Mouse (Mus musculus): ENCODE measurements around the gene Efcab14. TPM values are rescaled to one million over a fixed set of nuclear protein-coding genes. Genes with fewer than 3 reads are reported as not detected.

Efcab14 gene
- polyA plus RNA-seq, 1 experiment from 2014 or later: 46.1 TPM

GRCm38 (mm10) chr4:115820944-115821343 is 83.4 kb downstream of the Efcab14 start:
- Histone ChIP-seq H3K4me2 (ENCODE audit: low read length) (no peak overlapping the region), H3K9me3 (ENCODE audit: control insufficient read depth, low read length) (no peaks in the 10 kb centered on the region), H3K9ac (ENCODE audit: low read length) (no peak overlapping the region), H3K4me3 (ENCODE audit: low read depth, low read length) (no peak overlapping the region), H3K27me3 (replicated peaks; ENCODE audit: control insufficient read depth, insufficient read depth, low read length) (no peaks in the 10 kb centered on the region), H3K36me3 (ENCODE audit: control insufficient read depth, insufficient read depth, low read length) (0 out of 2 replicates have a peak, but pooled peaks cover 3% of the 10 kb centered on the region), H3K27ac (ENCODE audit: low read depth) (no peak overlapping the region), H3K4me1 (replicated peaks; ENCODE audit: control insufficient read depth, insufficient read depth, low read length) (no peaks in the 10 kb centered on the region)
- DNase-seq (ENCODE audit: low spot score) (no peak), ATAC-seq (replicated peaks; ENCODE audit: low FRiP score, low TSS enrichment, low read depth) (no peak)
- WGBS: 54% methylated on average over 3 of the region's 3 CpGs

GRCm38 (mm10) chr4:115821431-115821830 is 83.9 kb downstream of the Efcab14 start:
- 0 out of 2 replicates have a peak, but pooled peaks cover 2% of the 10 kb centered on the region for H3K36me3 ChIP-seq (ENCODE audit: control insufficient read depth, insufficient read depth, low read length)
- no peaks in the 10 kb centered on the region for H3K4me1 ChIP-seq (replicated peaks; ENCODE audit: control insufficient read depth, insufficient read depth, low read length)
- H3K4me2 ChIP-seq (ENCODE audit: low read length): no peak overlapping the region
- H3K27ac ChIP-seq (ENCODE audit: low read depth): no peak overlapping the region
- H3K4me3 ChIP-seq (ENCODE audit: low read depth, low read length): no peak overlapping the region
- DNase-seq (ENCODE audit: low spot score) (no peak), ATAC-seq (replicated peaks; ENCODE audit: low FRiP score, low TSS enrichment, low read depth) (no peak)
- no peak overlapping the region for H3K9ac ChIP-seq (ENCODE audit: low read length)
- no peaks in the 10 kb centered on the region for H3K27me3 ChIP-seq (replicated peaks; ENCODE audit: control insufficient read depth, insufficient read depth, low read length)
- no peaks in the 10 kb centered on the region for H3K9me3 ChIP-seq (ENCODE audit: control insufficient read depth, low read length)

GRCm38 (mm10) chr4:115821928-115822327 is 84.4 kb downstream of the Efcab14 start:
- no peak overlapping the region for H3K27ac ChIP-seq (ENCODE audit: low read depth)
- H3K4me2 ChIP-seq (ENCODE audit: low read length): no peak overlapping the region
- H3K9ac ChIP-seq (ENCODE audit: low read length): no peak overlapping the region
- ATAC-seq (replicated peaks; ENCODE audit: low FRiP score, low TSS enrichment, low read depth) (no peak), DNase-seq (ENCODE audit: low spot score) (no peak)
- 71% methylated on average over 3 of the region's 3 CpGs for WGBS
- no peaks in the 10 kb centered on the region for H3K36me3 ChIP-seq (ENCODE audit: control insufficient read depth, insufficient read depth, low read length)
- H3K9me3 ChIP-seq (ENCODE audit: control insufficient read depth, low read length): no peaks in the 10 kb centered on the region
- H3K4me3 ChIP-seq (ENCODE audit: low read depth, low read length): no peak overlapping the region
- H3K27me3 ChIP-seq (replicated peaks; ENCODE audit: control insufficient read depth, insufficient read depth, low read length): no peaks in the 10 kb centered on the region
- no peaks in the 10 kb centered on the region for H3K4me1 ChIP-seq (replicated peaks; ENCODE audit: control insufficient read depth, insufficient read depth, low read length)

GRCm38 (mm10) chr4:115824178-115824577 is 86.6 kb downstream of the Efcab14 start:
- H3K4me2 ChIP-seq (ENCODE audit: low read length): no peak overlapping the region
- H3K4me3 ChIP-seq (ENCODE audit: low read depth, low read length): no peak overlapping the region
- no peak for DNase-seq (ENCODE audit: low spot score)
- 87% methylated on average over 2 of the region's 2 CpGs for WGBS
- H3K9ac ChIP-seq (ENCODE audit: low read length): no peak overlapping the region
- ATAC-seq (replicated peaks; ENCODE audit: low FRiP score, low TSS enrichment, low read depth): no peak
- H3K27ac ChIP-seq (ENCODE audit: low read depth): no peak overlapping the region
- H3K4me1 ChIP-seq (replicated peaks; ENCODE audit: control insufficient read depth, insufficient read depth, low read length): no peaks in the 10 kb centered on the region; the same call in 1 of the 2 replicates
- no peaks in the 10 kb centered on the region for H3K36me3 ChIP-seq (ENCODE audit: control insufficient read depth, insufficient read depth, low read length)
- no peaks in the 10 kb centered on the region for H3K9me3 ChIP-seq (ENCODE audit: control insufficient read depth, low read length)
- H3K27me3 ChIP-seq (replicated peaks; ENCODE audit: control insufficient read depth, insufficient read depth, low read length): no peaks in the 10 kb centered on the region

GRCm38 (mm10) chr4:115825271-115825670 is 87.7 kb downstream of the Efcab14 start:
- WGBS: 74% methylated on average over 2 of the region's 2 CpGs
- Histone ChIP-seq H3K36me3 (ENCODE audit: control insufficient read depth, insufficient read depth, low read length) (no peaks in the 10 kb centered on the region), H3K9ac (ENCODE audit: low read length) (no peak overlapping the region), H3K4me1 (replicated peaks; ENCODE audit: control insufficient read depth, insufficient read depth, low read length) (no peaks in the 10 kb centered on the region; the same call in 1 of the 2 replicates), H3K9me3 (ENCODE audit: control insufficient read depth, low read length) (no peaks in the 10 kb centered on the region), H3K27me3 (replicated peaks; ENCODE audit: control insufficient read depth, insufficient read depth, low read length) (no peaks in the 10 kb centered on the region), H3K4me2 (ENCODE audit: low read length) (no peak overlapping the region), H3K4me3 (ENCODE audit: low read depth, low read length) (no peak overlapping the region), H3K27ac (ENCODE audit: low read depth) (no peak overlapping the region)
- ATAC-seq (replicated peaks; ENCODE audit: low FRiP score, low TSS enrichment, low read depth) (no peak), DNase-seq (ENCODE audit: low spot score) (no peak)

Other genes with a start within 250 kb of the Efcab14 start
- not detected in 2 replicates for gene Cyp4a14, start 241.6 kb upstream of the Efcab14 start, polyA plus RNA-seq (2014; fragmentation: Nextera tagmentation; extraction: Ambion mirVana)
- gene Cyp4a10, start 219.5 kb upstream of the Efcab14 start, polyA plus RNA-seq (2014; fragmentation: Nextera tagmentation; extraction: Ambion mirVana): not detected in 2 replicates
- not detected in 2 replicates for gene Cyp4a31, start 174.1 kb upstream of the Efcab14 start, polyA plus RNA-seq (2014; fragmentation: Nextera tagmentation; extraction: Ambion mirVana)
- not detected in 2 replicates for gene Cyp4a32, start 136.8 kb upstream of the Efcab14 start, polyA plus RNA-seq (2014; fragmentation: Nextera tagmentation; extraction: Ambion mirVana)
- gene Cyp4b1, start 90.0 kb upstream of the Efcab14 start, polyA plus RNA-seq (2014; fragmentation: Nextera tagmentation; extraction: Ambion mirVana): 1.7 and 2.6 TPM in 2 replicates
- 0.39 TPM in 2 replicates for gene Tex38, start 43.3 kb downstream of the Efcab14 start, polyA plus RNA-seq (2014; fragmentation: Nextera tagmentation; extraction: Ambion mirVana)
- gene Atpaf1, start 47.1 kb downstream of the Efcab14 start, polyA plus RNA-seq (2014; fragmentation: Nextera tagmentation; extraction: Ambion mirVana): 62.7 and 73.0 TPM in 2 replicates
- 10.7 and 13.4 TPM in 2 replicates for gene Mob3c, start 90.3 kb downstream of the Efcab14 start, polyA plus RNA-seq (2014; fragmentation: Nextera tagmentation; extraction: Ambion mirVana)
- 21.3 and 24.7 TPM in 2 replicates for gene Mknk1, start 101.5 kb downstream of the Efcab14 start, polyA plus RNA-seq (2014; fragmentation: Nextera tagmentation; extraction: Ambion mirVana)
- not detected in 2 replicates for gene Kncn, start 146.7 kb downstream of the Efcab14 start, polyA plus RNA-seq (2014; fragmentation: Nextera tagmentation; extraction: Ambion mirVana)
- not detected in 2 replicates for gene 6430628N08Rik, start 152.9 kb downstream of the Efcab14 start, polyA plus RNA-seq (2014; fragmentation: Nextera tagmentation; extraction: Ambion mirVana)
- gene Dmbx1, start 202.2 kb downstream of the Efcab14 start, polyA plus RNA-seq (2014; fragmentation: Nextera tagmentation; extraction: Ambion mirVana): 0.07 TPM in 1 of 2 replicates, not detected in the other